24 mouse cellular contexts compared by ENCODE assay signal in the genomic region with DNA sequence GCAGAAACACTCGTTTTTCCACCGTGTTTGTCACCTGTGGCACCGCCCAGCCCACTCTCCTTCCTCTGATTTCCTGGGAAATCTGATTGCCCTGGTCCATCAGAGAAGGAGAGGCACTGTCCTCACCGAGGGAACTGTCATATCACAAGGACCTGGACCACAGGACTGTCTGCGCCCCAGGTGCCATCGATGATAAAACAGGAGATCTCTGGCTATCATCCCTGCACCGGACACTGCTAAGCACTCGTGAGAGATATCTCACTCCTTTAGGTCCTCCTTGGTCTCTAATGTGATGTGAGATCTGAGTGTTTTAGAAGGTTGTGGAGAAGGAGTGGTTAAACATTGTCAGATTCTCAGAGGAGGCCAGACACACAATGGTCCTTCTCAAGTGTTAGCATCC.
"Had no signal": no experiment of that assay in that cellular context is flagged by ENCODE, and none has a peak within 500 bp of the region (broad histone marks: within the 10 kb centered on the region; RNA-seq: fewer than 3 reads in every experiment).

No protein-coding gene starts in this region.

- H3K27me3 ChIP-seq: heart, embryonic 13.5 days; heart, embryonic 15.5 days; hindbrain, embryonic 13.5 days; intestine, embryonic 15.5 days; limb, embryonic 13.5 days; limb, embryonic 15.5 days had no signal

- H3K4me3 ChIP-seq: gastrocnemius, adult 2 months; heart, adult 2 months; heart, embryonic 13.5 days; heart, embryonic 15.5 days; hindbrain, embryonic 13.5 days; intestine, embryonic 15.5 days; layer of hippocampus, adult 2 months; limb, embryonic 13.5 days; limb, embryonic 15.5 days had no signal

- H3K9me3 ChIP-seq: heart, embryonic 15.5 days; hindbrain, embryonic 13.5 days; intestine, embryonic 15.5 days; limb, embryonic 15.5 days had no signal

- DNase-seq: gastrocnemius, adult 2 months; gastrocnemius, postnatal 10 days; gastrocnemius, postnatal 25 days; heart, adult 2 months; heart, postnatal 14 days; heart, postnatal 36 days; kidney, adult 18-20 months; kidney, adult 8-10 months; kidney, postnatal 10 days; kidney, postnatal 25 days; kidney, postnatal 4 days; left cerebral cortex, postnatal 4 days had no signal

- H3K4me1 ChIP-seq: heart, embryonic 15.5 days; intestine, embryonic 15.5 days; limb, embryonic 13.5 days; limb, embryonic 15.5 days had no signal

- H3K4me2 ChIP-seq: heart, embryonic 11.5 days; heart, embryonic 13.5 days; heart, embryonic 15.5 days; hindbrain, embryonic 13.5 days; intestine, embryonic 15.5 days; limb, embryonic 13.5 days; limb, embryonic 15.5 days had no signal

- H3K36me3 ChIP-seq: heart, embryonic 15.5 days; hindbrain, embryonic 13.5 days; intestine, embryonic 15.5 days; limb, embryonic 13.5 days; limb, embryonic 15.5 days had no signal

- H3K27ac ChIP-seq: gastrocnemius, adult 2 months; heart, adult 2 months; heart, embryonic 13.5 days; heart, embryonic 15.5 days; hindbrain, embryonic 13.5 days; intestine, embryonic 15.5 days; layer of hippocampus, adult 2 months; limb, embryonic 13.5 days; limb, embryonic 15.5 days had no signal

- H3K9ac ChIP-seq: heart, embryonic 13.5 days; heart, embryonic 15.5 days; hindbrain, embryonic 13.5 days; intestine, embryonic 15.5 days; limb, embryonic 13.5 days; limb, embryonic 15.5 days had no signal

- ATAC-seq: forebrain, embryonic 16.5 days; hindbrain, embryonic 16.5 days; inflammation-experienced regulatory T-cells, adult 6 months; intestine, embryonic 15.5 days; intestine, postnatal 0 days had no signal
